Mouse (Mus musculus) small intestine, adult 2 months (tissue): Measurements from ENCODE around the gene Zfp367. TPM values are rescaled to one million over a fixed set of nuclear protein-coding genes. Genes with fewer than 3 reads are reported as not detected.

Source experiments
- H3K27ac ChIP-seq: fragments of 200-500 bp; 2 replicates; pipeline ENCODE4 v1.5.1; 2012; ENCODE audit warnings: low read depth, low read length, control low read depth, inconsistent platforms; ENCODE audit not compliant: insufficient read depth
- H3K27me3 ChIP-seq: fragments of 200-500 bp; 2 replicates; pipeline ENCODE4 v1.6.1; 2012; ENCODE audit warnings: mild to moderate bottlenecking, moderate library complexity, low read length, inconsistent platforms; ENCODE audit not compliant: control insufficient read depth, insufficient read depth
- H3K36me3 ChIP-seq: fragments of 200-500 bp; 2 replicates; pipeline ENCODE4 v1.6.1; 2012; ENCODE audit warnings: mild to moderate bottlenecking, low read length, control low read depth, inconsistent platforms; ENCODE audit not compliant: control insufficient read depth, insufficient read depth
- H3K4me1 ChIP-seq: fragments of 200-500 bp; 2 replicates; pipeline ENCODE4 v1.6.1; 2012; ENCODE audit warnings: low read length, inconsistent platforms, mixed read lengths; ENCODE audit not compliant: control insufficient read depth, insufficient read depth, insufficient read length
- H3K4me3 ChIP-seq: fragments of 200-500 bp; 2 replicates; pipeline ENCODE4 v1.5.1; 2012; ENCODE audit warnings: low read depth, mild to moderate bottlenecking, control low read depth, inconsistent platforms, low read length, moderate library complexity
- CTCF ChIP-seq: fragments of 200-500 bp; IDR thresholded peaks from 2 replicates; pipeline ENCODE4 v1.5.1; 2012; ENCODE audit warnings: low read depth, mild to moderate bottlenecking, control low read depth, inconsistent platforms, low read length, moderate library complexity, mixed read lengths; ENCODE audit not compliant: insufficient replicate concordance, insufficient read length; ENCODE audit errors: extremely low read depth
- POLR2A ChIP-seq: fragments of 200-500 bp; IDR thresholded peaks from 2 replicates; pipeline ENCODE4 v1.6.1; 2012; ENCODE audit warnings: low read depth, mild to moderate bottlenecking, control low read depth, inconsistent platforms, low read length, moderate library complexity
- WGBS: fragments of 180-500 bp; shearing (Covaris S2); methylation state at CpG from one replicate; pipeline ENCODE4 v1.1.7; 2018; 5-methylcytosine and 5-hydroxymethylcytosine counted together
- polyA plus RNA-seq: library from polyadenylated mRNA; depleted of rRNA; stranded (reverse); fragments of >200 nt; gene quantifications from 2 replicates; pipeline ENCODE4 v1.2.3, GENCODE M21; 2012

Gene Zfp367
- polyA plus RNA-seq, 1 experiment: 3.0 TPM

- 71% methylated on average over 6 of the region's 6 CpGs for WGBS
- Histone ChIP-seq H3K27ac (no peak overlapping the region), H3K27me3 (no peaks in the 10 kb centered on the region), H3K4me1 (no peaks in the 10 kb centered on the region), H3K36me3 (peaks cover 3% of the 10 kb centered on the region), H3K4me3 (no peak overlapping the region)
- TF ChIP-seq CTCF (no peak), POLR2A (no peak)
These were observed 60.2 kb downstream of the Zfp367 start for GRCm38 (mm10) chr13:64092752-64093151.

- Histone ChIP-seq H3K27me3 (no peaks in the 10 kb centered on the region), H3K4me3 (no peak overlapping the region), H3K4me1 (no peaks in the 10 kb centered on the region), H3K36me3 (peaks cover 2% of the 10 kb centered on the region), H3K27ac (no peak overlapping the region)
- WGBS: 76% methylated on average over 3 of the region's 3 CpGs
- TF ChIP-seq POLR2A (no peak), CTCF (no peak)
These were observed 60.9 kb downstream of the Zfp367 start for GRCm38 (mm10) chr13:64092141-64092540.

- Histone ChIP-seq H3K27ac (no peak overlapping the region), H3K27me3 (no peaks in the 10 kb centered on the region), H3K4me1 (no peaks in the 10 kb centered on the region), H3K36me3 (no peaks in the 10 kb centered on the region), H3K4me3 (no peak overlapping the region)
- WGBS: 80% methylated on average over 7 of the region's 7 CpGs
- TF ChIP-seq POLR2A (no peak), CTCF (no peak)
These were observed 62.0 kb downstream of the Zfp367 start for GRCm38 (mm10) chr13:64091006-64091405.

GRCm38 (mm10) chr13:64090278-64090677, 62.7 kb downstream of the Zfp367 start:
- Histone ChIP-seq H3K27ac (no peak overlapping the region), H3K36me3 (no peaks in the 10 kb centered on the region), H3K4me1 (no peaks in the 10 kb centered on the region), H3K4me3 (no peak overlapping the region), H3K27me3 (no peaks in the 10 kb centered on the region)
- TF ChIP-seq POLR2A: no peak
- TF ChIP-seq CTCF: no peak
- 55% methylated on average over 5 of the region's 5 CpGs for WGBS

- Histone ChIP-seq H3K36me3 (no peaks in the 10 kb centered on the region), H3K27me3 (no peaks in the 10 kb centered on the region), H3K4me1 (no peaks in the 10 kb centered on the region), H3K27ac (no peak within 1 kb of the TSS), H3K4me3 (no peak within 1 kb of the TSS)
- TF ChIP-seq CTCF (no peak), POLR2A (no peak)
- WGBS: 71% methylated on average over 4 of the region's 4 CpGs
These were observed 63.9 kb downstream of the Zfp367 start, which contains the start of gene Hsd17b3 for GRCm38 (mm10) chr13:64089130-64089529. Gene Hsd17b3, minus strand, starts transcription at chr13:64089230.

GRCm38 (mm10) chr13:64088057-64088456, 64.9 kb downstream of the Zfp367 start:
- H3K27me3 ChIP-seq: no peaks in the 10 kb centered on the region

GRCm38 (mm10) chr13:64086036-64086435, 67.0 kb downstream of the Zfp367 start:
- H3K27me3 ChIP-seq: no peaks in the 10 kb centered on the region
- no peak overlapping the region for H3K4me3 ChIP-seq
- H3K27ac ChIP-seq: no peak overlapping the region
- H3K36me3 ChIP-seq: no peaks in the 10 kb centered on the region
- 67% methylated on average over 5 of the region's 5 CpGs for WGBS
- TF ChIP-seq CTCF: no peak
- H3K4me1 ChIP-seq: no peaks in the 10 kb centered on the region

More at GRCm38 (mm10) chr13:64088057-64088456, 64.9 kb downstream of the Zfp367 start:
- H3K27ac ChIP-seq: no peak overlapping the region
- no peaks in the 10 kb centered on the region for H3K4me1 ChIP-seq
- H3K4me3 ChIP-seq: no peak overlapping the region
- 67% methylated on average over 7 of the region's 7 CpGs for WGBS
- no peaks in the 10 kb centered on the region for H3K36me3 ChIP-seq
- TF ChIP-seq POLR2A (no peak), CTCF (no peak)
